Mouse (Mus musculus): ENCODE measurements around the gene Olfr767.
"Not testable (repeated sequence)": the region's sequence is repeated elsewhere in the genome, so short reads cannot be mapped to it uniquely, and the experiment has no call there.

Olfr767 gene

GRCm38 (mm10) chr10:129082810-129083209, at the start of gene Olfr767:
Gene Olfr767, minus strand, starts transcription at chr10:129082910.
- not testable (repeated sequence) for DNase-seq (ENCODE audit: low spot score)

DNA sequence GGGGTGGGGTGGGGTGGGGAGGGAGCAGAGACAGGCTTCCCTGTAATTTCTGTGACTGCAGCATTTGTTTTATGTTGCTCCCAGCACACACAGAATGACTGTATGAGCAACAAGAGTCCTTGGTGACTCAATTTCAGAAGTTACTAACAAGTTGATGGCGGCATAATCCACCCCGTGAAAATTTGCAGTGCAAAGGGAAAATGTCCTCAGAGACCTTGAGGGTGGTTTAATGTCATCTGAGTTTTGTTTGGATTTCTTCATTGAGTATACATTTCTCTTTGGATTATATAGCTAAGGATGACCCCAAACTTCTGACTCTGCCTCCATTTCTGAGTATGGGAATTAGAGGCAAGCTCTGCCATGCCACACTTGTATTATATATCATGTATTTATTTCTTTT, 35.1 kb upstream of the Olfr767 start, which contains the start of gene Olfr769:
TSS of gene Olfr769 (minus strand) at position 101 of the 400 bp plus-strand sequence.
- no peak for DNase-seq (ENCODE audit: low spot score)

DNA sequence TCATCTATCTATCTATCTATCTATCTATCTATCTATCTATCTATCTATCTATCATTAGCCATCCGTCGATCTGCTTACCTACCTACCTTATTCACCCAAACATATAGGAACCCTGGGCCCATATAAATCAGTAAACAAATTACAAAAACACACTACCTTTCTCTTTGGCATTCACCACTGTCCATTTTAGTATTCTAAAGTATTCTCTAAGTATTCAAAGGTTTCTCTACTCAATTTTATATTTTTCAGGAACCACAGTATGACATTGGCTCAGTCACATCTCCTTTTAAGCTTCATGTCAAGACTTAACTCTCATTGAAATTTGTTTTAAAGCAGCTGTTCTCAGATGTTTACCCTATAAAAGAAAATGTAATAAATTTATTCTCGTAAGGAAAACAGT, 32.4 kb upstream of the Olfr767 start:
- DNase-seq (ENCODE audit: low spot score): no peak

- no peak for DNase-seq (ENCODE audit: low spot score)
Measured at GRCm38 (mm10) chr10:129101231-129101630, 18.5 kb upstream of the Olfr767 start.

DNA sequence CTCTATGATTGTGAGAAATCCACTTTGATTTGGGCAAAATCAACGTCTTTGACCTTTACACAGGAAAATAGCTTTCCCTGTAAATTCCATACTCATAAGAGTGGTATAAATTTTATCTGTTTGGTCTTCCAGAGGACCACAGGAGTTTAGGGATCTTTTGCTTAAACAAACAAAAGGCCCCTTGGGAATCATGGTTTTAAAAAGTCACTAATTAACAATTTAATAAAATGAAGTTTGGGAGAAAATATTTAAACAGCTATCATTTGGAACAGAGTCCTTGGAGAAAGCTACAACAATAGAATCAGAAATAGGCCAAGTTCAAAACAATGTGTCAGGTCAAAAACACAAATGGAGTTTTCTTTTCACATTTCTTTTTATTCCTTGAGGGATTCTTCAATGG, 16.6 kb upstream of the Olfr767 start, which contains the start of gene Olfr768:
TSS of gene Olfr768 (minus strand) at position 101 of the 400 bp plus-strand sequence.
- DNase-seq (ENCODE audit: low spot score): no peak

DNA sequence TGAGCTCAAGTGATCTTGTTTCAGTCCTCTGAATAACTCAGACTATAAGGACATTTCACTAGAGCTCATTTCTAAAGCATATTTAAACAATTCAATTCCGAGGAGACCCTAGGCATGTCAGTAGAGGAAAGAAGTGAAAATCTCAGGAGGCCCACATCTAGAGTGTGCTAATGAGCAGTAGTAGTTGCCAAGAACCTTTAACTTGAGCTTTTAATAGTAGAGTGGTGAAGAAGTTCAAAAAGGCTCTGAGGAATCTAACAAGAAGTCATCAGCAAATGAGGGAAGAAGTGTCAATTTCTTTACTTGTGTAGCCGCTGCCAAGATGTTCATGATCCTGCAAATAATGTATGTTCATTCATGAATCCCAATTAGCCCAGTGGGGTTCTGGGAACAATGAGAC, 13.8 kb downstream of the Olfr767 start, which contains the start of gene Olfr766-ps1:
TSS of gene Olfr766-ps1 (minus strand) at position 101 of the 400 bp plus-strand sequence.
- DNase-seq (ENCODE audit: low spot score): no peak

DNA sequence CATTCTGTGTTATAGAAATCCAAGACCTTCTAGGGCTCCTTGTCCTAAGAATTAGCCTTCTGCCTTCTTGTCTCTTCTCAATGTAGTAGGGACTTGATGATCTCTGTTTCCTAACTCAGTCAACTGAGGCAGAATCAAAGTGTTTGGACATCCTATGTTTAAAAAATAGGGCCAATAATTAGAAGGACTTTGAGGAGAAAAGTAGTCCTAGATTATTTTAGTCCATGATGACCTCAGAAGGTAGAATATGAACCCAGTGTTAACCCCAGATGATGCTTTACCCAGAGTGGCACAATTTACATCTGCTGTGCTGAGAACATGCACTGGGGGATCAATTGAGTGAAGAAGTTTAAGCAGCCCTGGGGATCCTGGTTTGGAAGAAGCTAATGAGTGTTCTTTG, 32.8 kb downstream of the Olfr767 start, which contains the start of gene Olfr765:
TSS of gene Olfr765 (minus strand) at position 101 of the 400 bp plus-strand sequence.
- DNase-seq (ENCODE audit: low spot score): not testable (repeated sequence)

DNA sequence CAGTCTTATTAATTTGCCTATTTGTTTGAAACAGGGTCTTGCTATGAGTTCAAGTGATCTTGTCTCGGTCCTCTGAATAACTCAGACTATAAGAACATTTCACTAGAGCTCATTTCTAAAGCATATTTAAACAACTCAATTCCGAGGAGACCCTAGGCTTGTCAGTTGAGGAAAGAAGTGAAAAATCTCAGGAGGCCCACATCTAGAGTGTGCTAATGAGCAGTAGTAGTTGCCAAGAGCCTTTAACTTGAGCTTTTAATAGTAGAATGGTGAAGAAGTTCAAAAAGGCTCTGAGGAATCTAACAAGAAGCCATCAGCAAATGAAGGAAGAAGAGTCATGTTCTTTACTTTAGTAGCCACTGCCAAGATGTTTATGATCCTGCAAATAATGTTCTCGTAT, 42.9 kb downstream of the Olfr767 start, which contains the start of gene Olfr764-ps1:
TSS of gene Olfr764-ps1 (minus strand) at position 101 of the 400 bp plus-strand sequence.
- DNase-seq (ENCODE audit: low spot score): no peak

GRCm38 (mm10) chr10:129028343-129028742, 54.4 kb downstream of the Olfr767 start:
- no peak for DNase-seq (ENCODE audit: low spot score)

- DNase-seq (ENCODE audit: low spot score): no peak
Measured at GRCm38 (mm10) chr10:129026018-129026662, 56.6 kb downstream of the Olfr767 start.

All from left cerebral cortex, adult 11 months (tissue).